Mouse (Mus musculus) CH12.LX (cell line): ENCODE measurements around the gene Slc5a1. TPM values are rescaled to one million over a fixed set of nuclear protein-coding genes. Genes with fewer than 3 reads are reported as not detected.

Source experiments
- DNase-seq: peaks from one replicate; pipeline ENCODE4 v3.0.0-alpha.2; 2013; ENCODE audit errors: extremely low read depth
- H3K27ac ChIP-seq: 2 replicates; pipeline ENCODE4 v1.5.1; 2012; ENCODE audit warnings: low read depth, mild to moderate bottlenecking, control low read depth, moderate library complexity; ENCODE audit not compliant: insufficient read depth
- H3K27me3 ChIP-seq: replicated peaks from 2 replicates; pipeline ENCODE3; 2012; ENCODE audit warnings: inconsistent platforms
- H3K36me3 ChIP-seq, 2 experiments: replicated peaks in 1 of 2; 2 replicates each; pipeline versions ENCODE3 to v1.6.1; 2012; ENCODE audit warnings: inconsistent platforms in 1 of 2, low read length in 1 of 2, mild to moderate bottlenecking in 1 of 2, mixed read lengths in 1 of 2, moderate library complexity in 1 of 2; ENCODE audit not compliant: control insufficient read depth in 1 of 2, insufficient read depth in 1 of 2
- H3K4me1 ChIP-seq, 2 experiments: 2 replicates each; pipeline ENCODE4 v1.6.1; 2012; ENCODE audit warnings: inconsistent platforms in 1 of 2, moderate library complexity in 1 of 2; ENCODE audit not compliant: insufficient read depth in 2 of 2, control insufficient read depth in 1 of 2
- H3K4me2 ChIP-seq: 2 replicates; pipeline ENCODE4 v1.6.1; 2012; ENCODE audit warnings: low read depth, mild to moderate bottlenecking, control low read depth; ENCODE audit not compliant: poor library complexity, insufficient read depth, severe bottlenecking
- H3K4me3 ChIP-seq, 3 experiments: fragments of 150-350 bp in 1 of 3; sonication (generic) in 1 of 3; replicated peaks in 1 of 3; 2 replicates each; pipeline versions ENCODE3 to v1.5.1; 2011 to 2012; ENCODE audit warnings: low read depth in 2 of 3, low read length in 2 of 3, mild to moderate bottlenecking in 2 of 3, moderate library complexity in 2 of 3, control low read depth in 1 of 3, improper control_type of control experiment in 1 of 3, inconsistent platforms in 1 of 3, mixed read lengths in 1 of 3; ENCODE audit not compliant: poor library complexity in 1 of 3
- H3K79me2 ChIP-seq: replicated peaks from 2 replicates; pipeline ENCODE4 v1.6.1; 2012; ENCODE audit warnings: mild to moderate bottlenecking, moderate library complexity; ENCODE audit not compliant: control insufficient read depth, poor library complexity, insufficient read depth, severe bottlenecking; ENCODE audit errors: extremely low read depth
- H3K9ac ChIP-seq: 2 replicates; pipeline ENCODE4 v1.6.1; 2012; ENCODE audit warnings: low read depth, mild to moderate bottlenecking, control low read depth, moderate library complexity; ENCODE audit not compliant: insufficient read depth
- H3K9me3 ChIP-seq: replicated peaks from 2 replicates; pipeline ENCODE3; 2012; ENCODE audit warnings: low read length, inconsistent platforms, mixed read lengths
- CHD1 ChIP-seq: IDR thresholded peaks from 2 replicates; pipeline ENCODE4 v1.6.1; 2012; ENCODE audit warnings: low read depth, low read length, improper control_type of control experiment, inconsistent platforms
- CHD2 ChIP-seq: IDR thresholded peaks from 2 replicates; pipeline ENCODE4 v1.6.1; 2011; ENCODE audit warnings: low read length, improper control_type of control experiment
- ELF1 ChIP-seq: IDR thresholded peaks from 2 replicates; pipeline ENCODE4 v1.6.1; 2014; ENCODE audit warnings: low read depth, mild to moderate bottlenecking, inconsistent platforms, low read length, improper control_type of control experiment
- EP300 ChIP-seq: IDR thresholded peaks from 2 replicates; pipeline ENCODE4 v1.6.1; 2011; ENCODE audit warnings: low read length, improper control_type of control experiment
- ETS1 ChIP-seq: conservative IDR thresholded peaks from 2 replicates; pipeline ENCODE4 v1.6.1; 2012; ENCODE audit warnings: low read depth, mild to moderate bottlenecking, inconsistent platforms, low read length, improper control_type of control experiment, moderate library complexity
- HCFC1 ChIP-seq: IDR thresholded peaks from 2 replicates; pipeline ENCODE4 v1.6.1; 2012; ENCODE audit warnings: low read depth, mild to moderate bottlenecking, inconsistent platforms, low read length, improper control_type of control experiment
- IRF4 ChIP-seq: IDR thresholded peaks from 2 replicates; pipeline ENCODE4 v1.6.1; 2014; ENCODE audit warnings: low read depth, mild to moderate bottlenecking, inconsistent platforms, low read length, improper control_type of control experiment
- JUN ChIP-seq: IDR thresholded peaks from 2 replicates; pipeline ENCODE4 v1.6.1; 2011; ENCODE audit warnings: low read depth, mild to moderate bottlenecking, low read length, improper control_type of control experiment, moderate library complexity; ENCODE audit not compliant: insufficient read depth
- MAX ChIP-seq: IDR thresholded peaks from 2 replicates; pipeline ENCODE4 v1.6.1; 2011; ENCODE audit warnings: low read length, improper control_type of control experiment
- MAZ ChIP-seq: IDR thresholded peaks from 2 replicates; pipeline ENCODE4 v1.6.1; 2012; ENCODE audit warnings: low read depth, mild to moderate bottlenecking, inconsistent platforms, low read length, improper control_type of control experiment, moderate library complexity
- MXI1 ChIP-seq: IDR thresholded peaks from 2 replicates; pipeline ENCODE4 v1.6.1; 2011; ENCODE audit warnings: mild to moderate bottlenecking, low read depth, low read length, improper control_type of control experiment
- RAD21 ChIP-seq: IDR thresholded peaks from 2 replicates; pipeline ENCODE4 v1.6.1; 2011; ENCODE audit warnings: low read depth, mild to moderate bottlenecking, low read length, improper control_type of control experiment, moderate library complexity
- RCOR1 ChIP-seq: conservative IDR thresholded peaks from 2 replicates; pipeline ENCODE4 v1.6.1; 2012; ENCODE audit warnings: low read depth, mild to moderate bottlenecking, inconsistent platforms, low read length, improper control_type of control experiment
- SIN3A ChIP-seq: IDR thresholded peaks from 2 replicates; pipeline ENCODE4 v1.6.1; 2012; ENCODE audit warnings: low read length, improper control_type of control experiment, inconsistent platforms
- SMC3 ChIP-seq: IDR thresholded peaks from 2 replicates; pipeline ENCODE4 v1.6.1; 2011; ENCODE audit warnings: low read depth, low read length, improper control_type of control experiment
- UBTF ChIP-seq: IDR thresholded peaks from 2 replicates; pipeline ENCODE4 v1.6.1; 2012; ENCODE audit warnings: low read depth, mild to moderate bottlenecking, inconsistent platforms, low read length, improper control_type of control experiment, moderate library complexity
- USF1 ChIP-seq: IDR thresholded peaks from 2 replicates; pipeline ENCODE4 v1.6.1; 2014; ENCODE audit warnings: low read depth, mild to moderate bottlenecking, inconsistent platforms, low read length, improper control_type of control experiment
- ZC3H11A ChIP-seq: IDR thresholded peaks from 2 replicates; pipeline ENCODE4 v1.6.1; 2012; ENCODE audit warnings: low read depth, mild to moderate bottlenecking, inconsistent platforms, low read length, improper control_type of control experiment
- ZKSCAN1 ChIP-seq: IDR thresholded peaks from 2 replicates; pipeline ENCODE4 v1.6.1; 2012; ENCODE audit warnings: low read depth, inconsistent platforms, low read length, improper control_type of control experiment, borderline replicate concordance
- ZNF384 ChIP-seq: IDR thresholded peaks from 2 replicates; pipeline ENCODE4 v1.6.1; 2012; ENCODE audit warnings: low read depth, low read length, improper control_type of control experiment, inconsistent platforms
- dilution Hi-C: fragments of 300-500 bp; cut with MboI; formaldehyde crosslinking; loops from 2 replicates; pipeline ENCODE4 v1.14.3; 2020; ENCODE audit warnings: low sequenced_read_pairs; ENCODE audit not compliant: extremely low pct_unique_long_range_greater_than_20kb, extremely low pct_ligation_motif_present
- in situ Hi-C: fragments of 300-500 bp; cut with MboI; formaldehyde crosslinking; loops from 3 replicates; pipeline ENCODE4 v1.14.3; 2019; ENCODE audit warnings: low sequenced_read_pairs, low pct_ligation_motif_present, low pct_unique_long_range_greater_than_20kb, mixed read lengths
- polyA plus RNA-seq: library from polyadenylated mRNA; unstranded; fragments of >175 nt; gene quantifications from 2 replicates; pipeline ENCODE4 v1.2.1, GENCODE M21; 2012; ENCODE audit warnings: low read depth; ENCODE audit not compliant: insufficient read length
- total RNA-seq, 2 experiments: library from RNA; depleted of rRNA; stranded (reverse); fragments of 300-350 nt in 1 of 2; fragments of >200 nt in 1 of 2; gene quantifications; 2 replicates each; pipeline ENCODE4 v1.2.3; 2012 to 2014

Gene Slc5a1
- total and polyA plus RNA-seq, 3 experiments: 0.30 to 0.38 (median 0.33) TPM

DNA sequence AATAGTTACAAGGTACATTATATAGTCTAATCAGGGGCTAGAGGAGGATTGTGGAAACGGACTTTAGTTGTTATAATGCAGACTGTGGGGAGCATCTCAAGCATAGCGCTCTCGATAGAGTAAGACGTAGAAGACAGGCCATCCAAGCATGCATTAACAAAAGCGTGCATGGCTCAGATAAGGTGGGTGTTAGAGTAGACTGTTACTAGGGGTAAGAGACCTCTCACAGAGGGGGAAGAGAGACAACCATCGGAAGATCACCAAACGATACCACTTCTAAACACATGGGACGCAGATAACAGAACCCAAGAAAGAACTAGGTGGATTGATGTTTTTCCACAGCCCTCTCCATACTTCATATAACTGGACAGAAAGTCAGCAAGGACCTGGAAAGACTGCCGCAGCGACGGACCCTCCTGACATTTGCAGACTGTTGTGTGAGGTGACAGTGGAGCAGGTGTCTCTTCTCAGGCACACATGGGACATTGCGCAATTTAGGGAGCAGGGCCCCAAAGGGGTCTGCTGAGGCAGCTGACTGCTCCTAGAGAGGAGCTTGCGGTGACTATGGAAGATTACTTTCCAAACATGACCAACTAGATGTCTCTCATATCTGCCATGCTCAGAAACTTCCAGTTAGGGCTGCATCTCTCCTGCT, 98.6 kb downstream of the Slc5a1 start:
- no peak overlapping the region for H3K27ac ChIP-seq
- H3K9ac ChIP-seq: no peak overlapping the region
- H3K4me3 ChIP-seq: no peak overlapping the region
- in situ Hi-C loops (no loop called here), dilution Hi-C loops (no loop called here)
- DNase-seq: no peak
- peaks cover 0 to 7% of the 10 kb centered on the region in 2 experiments; a peak in 2 of 4 replicates for H3K4me1 ChIP-seq
- H3K27me3 ChIP-seq: peaks cover 9% of the 10 kb centered on the region
- H3K79me2 ChIP-seq: no peaks in the 10 kb centered on the region
- H3K9me3 ChIP-seq: no peaks in the 10 kb centered on the region
- no peak overlapping the region for H3K4me2 ChIP-seq
- no peaks in the 10 kb centered on the region for H3K36me3 ChIP-seq
- TF ChIP-seq USF1 (no peak), MAZ (no peak), MAX (no peak), JUN (no peak), EP300 (no peak), SIN3A (no peak), ETS1 (no peak), ZKSCAN1 (no peak), CHD1 (no peak), ELF1 (no peak), UBTF (no peak), HCFC1 (no peak), RCOR1 (no peak), RAD21 (no peak), ZC3H11A (no peak), IRF4 (no peak), MXI1 (no peak), CHD2 (no peak), SMC3 (no peak)

DNA sequence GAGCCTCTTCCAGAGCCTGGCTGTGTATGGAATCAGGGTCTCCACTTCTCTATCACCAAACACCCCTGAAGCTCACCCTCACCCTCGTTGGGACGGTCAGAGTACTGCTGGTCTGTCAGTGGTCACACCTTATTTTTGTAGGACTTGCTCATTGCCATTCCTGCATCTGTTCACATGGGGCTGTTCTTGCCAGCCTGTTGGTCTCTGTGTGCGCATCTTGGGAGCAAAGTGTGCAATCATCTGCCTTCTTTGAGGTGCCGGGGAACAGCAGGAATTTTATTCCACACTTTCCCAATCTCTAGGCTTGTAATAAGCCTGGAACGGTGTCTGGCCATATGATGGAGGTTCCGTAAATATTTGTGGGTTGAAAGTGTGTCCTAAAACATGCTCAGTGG, 99.1 kb downstream of the Slc5a1 start:
- Histone ChIP-seq H3K79me2 (no peaks in the 10 kb centered on the region), H3K27me3 (peaks cover 9% of the 10 kb centered on the region), H3K9me3 (no peaks in the 10 kb centered on the region), H3K4me3 (no peak overlapping the region), H3K9ac (no peak overlapping the region), H3K4me2 (no peak overlapping the region), H3K4me1 (peaks cover 0 to 8% of the 10 kb centered on the region in 2 experiments; a peak in 2 of 4 replicates), H3K36me3 (no peaks in the 10 kb centered on the region), H3K27ac (no peak overlapping the region)
- TF ChIP-seq ZC3H11A: no peak
- no peak for TF ChIP-seq MAX
- TF ChIP-seq UBTF: no peak
- no peak for TF ChIP-seq ETS1
- no peak for TF ChIP-seq ZNF384
- no peak for TF ChIP-seq IRF4
- no peak for TF ChIP-seq MAZ
- DNase-seq: no peak
- in situ Hi-C loops (no loop called here), dilution Hi-C loops (no loop called here)
